Mouse (Mus musculus): ENCODE results near the gene Stx7.
"Not testable (repeated sequence)": the region's sequence is repeated elsewhere in the genome, so short reads cannot be mapped to it uniquely, and the experiment has no call there.

The Stx7 gene

DNA sequence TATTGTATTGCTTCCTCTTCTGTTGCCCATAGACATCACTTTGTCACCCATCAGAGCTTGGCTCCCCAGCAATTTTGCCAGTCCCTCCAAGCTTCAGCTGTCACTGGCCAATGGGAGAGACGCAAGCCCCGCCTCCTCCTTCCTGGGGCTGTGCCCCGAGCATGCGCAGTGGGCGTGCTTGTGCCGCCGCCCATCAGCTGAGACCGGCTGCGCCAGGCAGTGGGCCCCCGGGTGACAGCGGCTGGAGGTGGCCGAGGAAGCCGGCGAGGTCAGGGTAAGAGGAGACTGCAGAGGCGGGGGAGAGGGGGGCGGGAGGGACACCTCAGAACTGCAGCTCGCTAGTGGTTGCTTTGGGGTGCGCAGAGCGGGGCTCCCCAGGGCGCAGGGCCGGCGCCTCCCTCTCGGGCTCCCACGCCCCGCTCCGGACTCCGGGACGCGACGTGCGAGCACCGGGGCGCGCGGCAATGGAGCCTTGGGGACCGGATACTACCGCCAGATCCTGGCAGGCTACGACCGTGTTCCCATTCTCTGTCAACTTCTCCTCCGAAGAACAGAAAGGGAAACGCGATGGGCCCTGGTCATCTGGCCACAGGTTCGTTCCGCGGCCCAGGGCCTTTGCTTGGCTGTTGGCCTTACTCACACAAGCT, at the start of gene Stx7:
Stx7 (plus strand) TSS at position 168 of the 647 bp plus-strand sequence.
- DNase-seq (ENCODE audit: low read depth, low spot score): peak; percentile 87

DNA sequence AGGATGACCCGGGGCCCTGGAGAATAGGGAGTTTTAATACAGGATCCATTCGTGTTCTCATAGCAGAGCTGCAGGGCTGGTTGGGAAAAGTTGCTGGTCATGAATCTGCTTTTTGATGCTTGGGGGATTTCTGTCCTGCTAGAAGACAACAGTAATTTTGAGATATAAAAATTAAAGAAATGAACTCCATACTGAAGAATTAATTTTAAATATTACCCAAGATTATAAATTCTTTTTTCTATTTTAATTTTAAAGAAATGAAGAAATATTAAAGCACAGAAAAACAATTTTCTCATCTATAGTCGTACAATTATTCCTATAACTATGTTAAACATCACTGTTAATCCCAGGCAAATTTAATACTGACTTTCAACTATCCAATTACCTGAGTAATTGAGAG, 47.3 kb upstream of the Stx7 start, which contains the start of gene Taar8c:
Taar8c (minus strand) TSS at position 101 of the 400 bp plus-strand sequence.
- DNase-seq (ENCODE audit: low read depth, low spot score): not testable (repeated sequence)

DNA sequence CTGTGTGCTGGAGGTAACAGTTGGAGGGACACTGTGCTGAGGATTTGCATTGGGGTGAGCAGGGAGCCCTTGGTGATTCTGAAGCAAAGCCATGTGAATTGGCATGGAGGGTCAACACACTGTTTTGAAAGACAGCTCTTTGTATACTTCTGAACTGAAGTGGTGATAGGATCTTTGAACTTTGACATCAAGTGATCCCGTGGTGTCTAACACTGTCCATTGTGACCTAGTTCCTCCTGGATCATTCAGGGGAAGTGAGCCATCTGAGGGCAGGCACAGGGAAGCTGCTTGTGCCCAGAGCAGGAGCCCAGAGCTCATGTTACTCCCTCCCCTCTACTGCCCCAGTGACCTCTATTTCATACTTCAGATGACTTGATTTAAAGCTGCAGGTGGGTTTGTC, 45.8 kb upstream of the Stx7 start:
- not testable (repeated sequence) for DNase-seq (ENCODE audit: low read depth, low spot score)

DNA sequence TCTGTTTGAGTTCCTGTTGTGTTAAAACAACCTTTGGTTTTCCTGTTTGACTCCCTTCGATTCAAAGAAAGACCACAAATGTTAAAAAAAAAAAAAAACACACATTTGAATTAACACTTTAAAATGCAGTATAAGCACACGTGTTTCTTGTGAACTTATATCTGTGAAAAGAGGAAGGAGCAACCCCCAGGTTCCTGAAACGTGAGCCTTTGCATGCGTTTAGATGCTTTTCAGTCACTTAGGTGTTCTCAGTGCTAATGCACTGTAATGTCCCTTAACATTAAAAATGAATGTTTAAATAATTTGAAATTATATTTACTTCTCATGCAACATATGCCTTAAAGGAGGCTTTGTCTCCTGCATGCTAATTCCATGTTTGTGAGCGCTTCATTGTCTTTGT, 41.4 kb upstream of the Stx7 start:
- no peak for DNase-seq (ENCODE audit: low read depth, low spot score)

DNA sequence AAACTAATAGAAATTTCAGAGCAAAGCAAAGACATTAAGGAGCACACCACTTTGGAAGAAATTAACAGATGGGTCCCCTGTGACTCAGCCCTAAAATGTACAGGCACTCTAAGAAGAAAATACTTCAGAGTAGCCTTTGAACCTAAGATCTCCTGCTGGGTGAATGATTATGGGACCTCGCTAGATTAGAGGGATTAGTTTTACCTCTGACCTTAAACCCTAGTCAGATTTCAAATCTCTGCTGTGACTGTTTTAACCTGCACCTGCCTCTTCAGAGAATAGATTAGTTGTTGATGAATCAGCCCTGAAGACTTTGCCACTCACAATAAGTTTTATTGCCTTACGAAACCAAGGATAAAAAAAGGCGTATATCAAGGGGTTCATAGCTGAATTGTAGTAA, 40.9 kb upstream of the Stx7 start:
- no peak for DNase-seq (ENCODE audit: low read depth, low spot score)

DNA sequence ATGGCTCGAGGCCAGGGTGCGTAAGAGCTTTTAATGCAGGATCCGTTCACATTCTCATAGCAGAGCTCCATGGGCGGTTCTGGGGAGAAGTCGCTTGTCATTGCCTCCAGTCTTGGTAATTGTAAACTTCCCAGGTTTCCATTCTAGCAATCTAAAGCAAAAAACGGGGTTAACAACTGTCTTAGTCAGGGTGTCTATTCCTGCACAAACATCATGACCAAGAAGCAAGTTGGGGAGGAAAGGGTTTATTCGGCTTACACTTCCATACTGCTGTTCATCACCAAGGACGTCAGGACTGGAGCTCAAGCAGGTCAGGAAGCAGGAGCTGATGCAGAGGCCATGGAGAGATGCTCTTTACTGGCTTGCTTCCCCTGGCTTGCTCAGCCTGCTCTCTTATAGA, 39.7 kb upstream of the Stx7 start, which contains the start of gene Taar9:
Taar9 (minus strand) TSS at position 101 of the 400 bp plus-strand sequence.
- DNase-seq (ENCODE audit: low read depth, low spot score): not testable (repeated sequence)

DNA sequence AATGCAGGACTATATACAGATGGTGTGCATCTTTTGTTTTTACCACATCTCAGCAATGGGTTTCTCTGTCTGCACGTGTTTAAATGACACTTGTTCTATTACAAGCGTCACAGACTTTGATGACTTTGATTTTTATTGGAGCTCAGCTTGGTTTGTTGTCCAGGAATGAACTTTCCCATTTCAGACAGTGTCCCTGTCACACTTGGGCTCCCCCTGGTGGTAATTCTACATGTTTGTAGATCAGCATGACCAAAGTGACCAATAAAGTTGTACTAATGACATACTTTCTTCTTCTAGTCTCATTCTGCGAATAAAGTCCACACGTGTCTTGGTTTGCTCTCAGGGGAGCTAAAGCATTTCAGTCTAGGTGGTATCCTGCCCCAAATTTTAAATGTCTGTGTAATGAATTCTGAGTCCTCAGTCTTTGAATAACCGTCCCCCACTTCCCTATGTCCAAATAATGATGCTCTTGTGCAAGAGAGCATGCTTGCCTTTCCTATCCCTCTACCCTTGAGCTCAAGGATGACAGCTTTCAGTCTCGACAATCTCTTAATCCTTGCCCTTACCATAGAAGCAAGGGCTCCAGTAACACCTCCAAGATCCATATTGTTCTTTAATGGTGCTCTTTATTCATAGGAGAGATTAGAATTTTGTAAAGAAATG, 37.9 kb upstream of the Stx7 start:
- peak; percentile 58 for DNase-seq (ENCODE audit: low read depth, low spot score)

DNA sequence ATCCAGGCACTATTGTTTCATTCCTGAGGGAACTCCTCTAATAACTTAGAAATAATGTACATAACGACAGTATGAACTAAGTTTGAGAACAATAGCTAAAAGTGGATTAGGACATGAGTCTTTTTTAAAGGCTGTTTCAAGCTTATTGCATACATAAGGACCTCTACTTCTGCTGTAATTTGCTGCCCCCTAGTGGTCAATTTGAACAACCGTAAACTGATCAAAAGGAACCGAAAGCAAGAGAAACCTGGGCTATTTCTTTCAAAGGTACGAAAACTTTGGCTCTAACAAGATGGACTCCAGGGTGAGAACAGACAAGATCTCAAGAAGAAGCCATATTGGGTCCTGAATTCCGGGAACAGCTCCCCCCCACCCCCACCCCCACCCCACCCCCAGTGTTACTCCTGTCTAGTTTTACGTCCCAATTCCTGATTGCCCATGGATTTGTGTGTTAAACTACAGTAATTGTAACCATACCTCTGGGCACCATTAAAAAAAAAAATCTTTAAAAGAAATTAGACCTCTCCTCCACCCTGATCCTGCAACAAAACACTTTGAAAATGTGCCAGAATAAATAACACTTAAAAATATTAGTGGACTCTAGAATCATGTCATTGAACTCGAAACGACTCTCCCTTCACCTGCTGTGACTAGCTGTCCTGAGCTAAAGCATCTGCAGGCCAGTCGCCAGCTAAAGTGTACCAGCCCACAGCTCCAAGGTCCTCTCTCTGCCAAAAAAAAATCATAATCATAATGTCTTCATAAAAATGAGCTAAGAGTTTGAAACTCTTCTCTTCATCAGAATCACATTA, 17.4 kb upstream of the Stx7 start:
- DNase-seq (ENCODE audit: low read depth, low spot score): peak; percentile 90

DNA sequence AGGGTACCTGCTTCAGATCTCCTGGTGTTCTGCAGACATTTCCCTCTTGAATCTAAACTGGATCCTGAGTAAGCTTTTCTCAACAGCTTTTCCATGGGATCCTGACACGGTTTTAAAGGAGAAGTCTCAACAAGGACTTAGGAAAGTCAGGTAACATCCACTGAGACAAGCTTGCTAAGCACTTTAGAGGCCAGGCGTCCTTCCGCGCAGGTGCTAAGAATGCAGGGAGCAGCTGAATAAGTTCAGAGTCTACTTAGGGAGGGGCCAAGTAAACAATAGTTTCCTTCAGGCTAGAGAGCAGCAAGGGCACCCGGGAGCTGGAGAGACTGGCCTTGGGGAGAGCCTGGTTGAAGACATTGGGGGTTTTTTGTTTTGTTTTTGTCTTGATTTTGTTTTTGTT, 16.8 kb upstream of the Stx7 start:
- peak; percentile 86 for DNase-seq (ENCODE audit: low read depth, low spot score)

DNA sequence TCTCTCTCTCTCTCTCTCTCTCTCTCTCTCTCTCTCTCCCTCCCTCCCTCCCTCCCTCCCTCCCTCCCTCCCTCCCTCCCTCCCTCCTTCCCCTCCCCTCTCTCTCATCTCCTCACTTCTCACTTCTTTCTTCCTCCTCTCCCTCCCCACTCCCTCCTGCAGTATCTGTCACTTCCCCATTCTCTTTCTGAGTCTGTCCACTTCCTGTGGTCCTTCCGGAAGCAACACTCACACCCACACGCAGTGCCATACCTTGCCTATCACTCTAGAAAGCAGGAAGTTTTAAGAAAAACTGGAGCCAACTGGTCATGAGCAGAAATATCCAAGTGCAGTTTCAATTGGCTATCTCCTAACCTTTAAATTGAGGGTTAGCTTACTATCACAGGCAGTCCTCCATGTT, 16.0 kb upstream of the Stx7 start:
- DNase-seq (ENCODE audit: low read depth, low spot score): peak; percentile 22

DNA sequence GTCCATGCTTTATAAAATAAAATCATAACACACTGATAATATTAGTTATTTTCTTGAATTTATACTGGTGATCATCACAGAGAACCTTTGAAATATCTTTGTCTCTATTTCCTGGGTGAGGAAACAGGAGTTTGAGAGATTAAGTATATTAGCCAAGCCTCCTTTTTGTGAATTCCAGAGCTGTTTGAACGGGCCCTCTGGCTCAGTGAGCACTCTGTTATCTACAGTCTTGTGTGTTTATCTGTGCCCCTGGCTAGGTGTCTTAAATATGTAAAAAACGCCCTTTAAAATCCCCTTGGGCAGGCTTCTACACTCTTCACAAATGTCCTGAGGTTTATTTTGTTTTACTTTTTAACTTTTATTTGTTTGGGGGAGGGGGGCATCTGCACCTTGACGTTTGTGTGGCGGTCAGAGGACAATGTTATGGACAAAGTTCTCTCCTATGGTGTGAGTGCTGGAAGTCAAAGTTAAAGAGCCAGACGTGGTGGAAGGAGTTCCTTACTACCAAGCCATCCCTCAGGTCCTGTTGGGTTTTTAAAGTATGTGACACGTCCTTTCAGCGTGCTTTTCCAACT, 14.9 kb upstream of the Stx7 start:
- no peak for DNase-seq (ENCODE audit: low read depth, low spot score)

DNA sequence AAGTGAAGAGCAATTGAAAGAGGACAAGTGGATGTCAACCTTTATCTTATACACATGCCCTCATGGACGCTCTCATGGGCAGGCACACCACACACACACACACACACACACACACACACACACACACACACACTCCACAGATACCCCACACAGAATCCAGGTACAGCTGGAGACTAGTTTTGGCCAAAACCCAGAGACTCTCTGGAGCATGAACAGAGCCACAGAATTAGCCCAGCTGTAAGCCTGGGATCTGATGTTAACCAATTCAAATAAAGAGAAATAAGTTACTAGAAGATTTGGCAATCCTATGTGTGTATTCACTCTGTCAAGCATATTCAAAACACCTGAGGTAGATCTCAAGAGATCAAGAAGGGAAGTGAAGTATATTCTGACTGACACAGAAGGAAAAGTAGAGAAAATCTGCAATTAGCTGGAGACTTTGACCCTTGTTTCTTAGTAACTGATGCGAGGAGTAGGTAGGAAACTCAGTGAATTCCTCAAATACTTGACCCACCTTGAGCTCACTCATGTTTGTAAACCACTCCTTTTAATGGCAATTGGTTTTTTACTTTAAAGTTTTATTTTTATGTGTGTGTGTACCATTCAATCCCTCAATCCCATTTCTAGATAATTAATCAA, 10.4 kb upstream of the Stx7 start:
- no peak for DNase-seq (ENCODE audit: low read depth, low spot score)

DNA sequence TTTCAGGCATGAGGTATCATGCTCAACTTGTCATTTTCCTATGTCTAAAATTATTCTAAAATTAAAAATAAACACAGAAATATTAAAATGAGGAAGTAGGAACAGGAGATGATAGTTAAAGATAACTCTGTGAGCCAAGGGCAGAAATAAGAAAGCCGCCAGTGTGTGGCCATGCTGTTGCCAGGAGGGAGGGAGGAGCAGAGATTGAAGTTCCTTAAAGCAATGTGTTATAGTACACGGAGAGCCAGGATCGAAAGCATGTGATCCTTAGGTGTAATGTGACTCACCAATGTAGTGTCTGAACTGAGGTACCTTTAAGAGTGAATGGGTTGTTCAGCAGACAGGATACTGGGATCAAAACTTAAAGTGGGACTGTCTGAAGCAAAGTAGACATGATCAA, 6.4 kb upstream of the Stx7 start:
- no peak for DNase-seq (ENCODE audit: low read depth, low spot score)

DNA sequence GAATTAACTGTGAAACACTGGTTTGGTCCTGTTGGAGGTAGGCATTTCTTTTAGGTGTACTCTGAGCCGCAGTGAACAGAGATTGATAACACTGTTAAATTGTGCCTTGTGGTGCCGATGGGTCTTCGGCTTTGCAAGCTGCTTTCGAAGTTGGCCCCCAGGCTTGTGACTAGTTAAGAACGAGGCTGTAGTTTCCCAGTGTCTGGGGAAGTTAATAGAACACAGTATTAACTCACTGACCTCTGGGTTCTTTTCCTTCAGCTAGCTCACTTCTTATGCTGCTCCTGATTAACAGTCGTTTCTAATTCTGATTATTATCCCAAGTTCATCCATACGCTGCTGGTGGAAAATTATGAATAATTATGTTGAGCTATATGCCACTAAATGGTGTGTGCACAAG, 984 bp downstream of the Stx7 start:
- no peak for DNase-seq (ENCODE audit: low read depth, low spot score)

DNA sequence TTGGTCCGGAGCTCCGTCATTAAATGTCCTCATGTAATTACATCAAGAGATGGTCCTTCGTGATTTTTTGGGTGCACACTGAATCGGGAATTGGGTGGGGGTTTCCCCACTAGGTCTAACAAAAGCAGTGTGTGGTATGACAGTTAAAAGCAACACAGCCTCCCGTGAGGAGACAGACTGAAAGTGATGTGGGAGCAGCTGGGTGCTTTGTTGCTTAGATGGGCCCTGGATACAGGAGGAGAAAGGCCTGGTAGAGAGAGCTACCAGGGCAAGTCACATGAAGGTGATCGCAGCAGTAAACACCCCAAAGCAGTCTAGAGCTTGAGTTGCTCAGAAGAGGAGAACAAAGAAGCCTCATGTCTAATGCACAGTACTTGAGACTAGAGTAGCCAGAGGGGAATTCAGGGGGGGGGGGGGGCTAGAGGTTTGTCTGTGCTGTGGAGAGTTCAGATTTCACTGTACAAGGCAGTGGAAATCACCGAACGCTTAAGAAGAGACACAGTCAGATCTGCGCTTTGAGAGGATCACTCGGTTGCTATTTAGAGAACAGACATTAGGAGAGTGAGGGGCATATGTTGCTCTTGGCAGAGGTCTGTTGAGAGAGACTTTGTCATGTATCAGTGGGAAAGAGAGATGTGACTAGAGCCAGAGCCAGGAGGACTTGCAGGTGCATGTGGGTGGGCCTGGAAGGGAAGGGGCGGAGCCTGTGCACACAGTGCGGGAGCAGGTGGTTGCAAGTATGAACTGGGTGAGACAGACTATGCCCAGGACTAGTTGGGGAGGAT, 9.6 kb downstream of the Stx7 start:
- DNase-seq (ENCODE audit: low read depth, low spot score): peak; percentile 11

DNA sequence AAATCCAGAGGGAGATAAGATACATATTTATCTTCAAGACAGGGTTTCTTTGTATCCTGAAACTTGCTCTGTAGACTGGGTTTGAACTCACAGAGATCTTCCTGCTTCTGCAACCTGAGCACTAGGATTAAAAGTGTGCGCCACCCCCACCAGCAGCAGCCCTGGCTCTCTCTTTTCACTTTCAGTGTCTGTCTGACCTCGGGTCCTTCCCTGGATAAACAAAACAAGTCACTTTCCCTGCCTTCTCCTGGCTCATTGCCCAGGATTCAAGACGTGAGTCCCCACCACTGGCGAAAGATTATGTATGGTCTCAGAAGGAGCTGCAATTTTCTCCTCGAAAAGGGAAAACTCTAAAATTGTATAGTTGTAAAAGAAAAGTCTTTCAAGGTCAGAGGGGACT, 10.5 kb downstream of the Stx7 start:
- DNase-seq (ENCODE audit: low read depth, low spot score): no peak

DNA sequence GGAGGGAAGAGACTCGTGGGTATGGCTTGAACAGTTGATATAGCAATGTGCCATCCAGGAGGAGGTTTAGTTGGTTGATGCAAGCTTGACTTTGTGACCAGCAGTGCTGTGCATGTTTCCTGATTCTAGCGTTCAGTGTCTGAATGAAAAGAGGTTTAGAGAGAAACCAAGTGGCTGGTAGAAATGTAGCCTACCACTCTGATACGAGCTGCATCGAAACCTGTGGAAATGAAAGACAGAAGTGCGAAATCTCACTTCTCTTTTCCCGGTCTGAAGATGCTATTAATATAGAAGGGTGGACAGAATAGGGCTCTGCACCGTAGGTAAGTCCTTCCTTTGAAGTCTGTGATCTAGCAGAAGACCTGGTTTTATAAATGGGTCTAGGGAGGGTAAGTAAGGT, 11.2 kb downstream of the Stx7 start:
- DNase-seq (ENCODE audit: low read depth, low spot score): no peak

DNA sequence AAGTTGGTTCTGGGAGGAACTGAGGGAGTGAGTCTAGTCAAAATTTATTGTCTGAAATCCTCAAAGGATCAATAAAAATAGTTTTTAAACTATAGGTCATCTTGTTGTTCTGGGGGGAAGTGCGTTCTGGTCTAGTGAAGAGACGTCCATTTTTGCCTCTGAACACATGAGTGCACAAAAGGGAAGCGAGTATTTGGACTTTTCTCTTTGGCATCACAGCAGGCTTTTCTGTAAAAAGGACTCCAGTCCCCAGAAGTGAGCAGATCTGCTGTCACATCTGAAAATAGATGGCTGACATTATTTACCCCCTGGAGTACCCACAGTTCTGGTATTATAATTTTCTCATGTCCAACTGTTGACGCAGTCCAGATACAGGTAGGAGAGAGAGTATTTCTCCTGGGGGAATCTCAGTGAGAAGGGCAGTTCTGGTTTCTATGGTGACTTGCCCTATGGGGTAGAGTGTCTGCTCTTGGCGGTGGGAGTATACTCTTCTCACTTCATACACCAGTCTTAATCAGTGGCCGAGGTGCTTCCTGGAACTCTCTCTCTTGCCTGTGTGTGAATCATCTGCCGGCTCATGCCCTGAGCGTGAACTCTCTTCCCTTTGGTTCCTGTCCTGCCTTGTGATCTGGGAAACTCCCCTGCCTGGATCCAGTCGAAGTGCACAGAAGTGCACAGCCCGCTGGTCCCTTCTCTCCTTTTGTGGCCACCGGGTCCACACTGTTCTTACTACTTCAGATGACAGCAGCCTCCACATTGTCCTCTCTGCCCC, 15.2 kb downstream of the Stx7 start:
- no peak for DNase-seq (ENCODE audit: low read depth, low spot score)

DNA sequence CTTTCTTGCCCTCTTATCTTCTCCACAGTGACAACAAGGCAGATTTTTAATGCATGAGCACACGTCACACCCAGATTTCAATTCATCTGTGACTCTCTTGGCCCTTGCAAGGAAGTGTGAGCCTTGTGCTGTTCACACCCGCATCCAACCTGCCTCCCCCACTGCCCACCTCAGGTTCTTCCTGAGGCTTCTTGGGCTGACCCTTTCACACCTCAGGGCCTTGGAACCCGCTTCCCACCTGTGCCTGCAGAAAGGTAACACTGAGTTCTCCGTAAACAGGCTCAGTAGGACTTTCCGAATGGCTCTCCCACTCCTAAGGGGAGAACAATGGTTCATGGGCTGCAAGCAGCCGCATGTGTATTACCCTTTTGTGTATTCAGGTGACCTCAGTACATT, 15.8 kb downstream of the Stx7 start:
- no peak for DNase-seq (ENCODE audit: low read depth, low spot score)

DNA sequence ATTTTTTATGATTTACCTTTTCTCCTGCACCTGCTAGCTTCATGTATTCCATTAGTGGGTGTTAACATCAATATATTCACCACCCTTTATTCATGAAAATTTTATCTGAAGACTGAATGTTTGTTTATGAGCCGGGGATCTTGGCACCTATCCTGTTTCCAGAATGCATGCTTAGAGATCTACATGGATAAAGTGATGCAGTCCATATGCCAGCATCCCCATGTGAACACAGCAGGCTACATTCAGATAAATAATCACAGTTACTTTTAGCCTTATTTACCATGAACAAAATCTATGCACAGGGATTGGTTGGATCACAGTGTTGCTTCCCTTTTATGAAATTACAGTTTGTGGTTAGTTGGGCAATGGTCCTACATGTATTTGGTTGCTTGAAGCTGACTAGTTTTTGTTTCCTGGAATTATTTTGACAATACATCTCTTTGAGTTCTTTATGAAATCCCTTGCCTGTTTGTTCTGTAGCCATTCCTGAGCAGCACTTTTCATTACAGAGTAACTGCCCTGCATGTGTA, 16.5 kb downstream of the Stx7 start:
- DNase-seq (ENCODE audit: low read depth, low spot score): no peak

Measured in ES-CJ7 (cell line).